Mouse (Mus musculus) adrenal gland, postnatal 14 days (tissue): Measurements from ENCODE around the gene Rora. TPM values are rescaled to one million over a fixed set of nuclear protein-coding genes. Genes with fewer than 3 reads are reported as not detected.

ENCODE experiments used
- DNase-seq: peaks from one replicate; pipeline ENCODE4 v3.0.0; 2021; ENCODE audit warnings: mixed read lengths
- long read RNA-seq, 2 experiments: library from polyadenylated mRNA; stranded (forward); transcript quantifications; one replicate each; pipeline ENCODE4 v2.0.0; 2021
- total RNA-seq: library from RNA; stranded (reverse); gene quantifications from 2 replicates; pipeline ENCODE4 v1.2.3, GENCODE M21; 2021

Gene Rora
- 50.1 and 56.5 TPM in 2 replicates for total RNA-seq
- long read RNA-seq, experiment 1, transcript Rora-202 (10 exons, 2,591 nt): major isoform, 23 of 49 reads
- long read RNA-seq, experiment 1, partial matches to known transcripts: 13 of 49 reads
- long read RNA-seq, experiment 1, other reads (novel, unspliced or antisense): 13 of 49 reads
- long read RNA-seq, experiment 2, transcript Rora-202 (10 exons, 2,591 nt): major isoform, 20 of 41 reads
- long read RNA-seq, experiment 2, partial matches to known transcripts: 7 of 41 reads
- long read RNA-seq, experiment 2, other reads (novel, unspliced or antisense): 12 of 41 reads

DNA sequence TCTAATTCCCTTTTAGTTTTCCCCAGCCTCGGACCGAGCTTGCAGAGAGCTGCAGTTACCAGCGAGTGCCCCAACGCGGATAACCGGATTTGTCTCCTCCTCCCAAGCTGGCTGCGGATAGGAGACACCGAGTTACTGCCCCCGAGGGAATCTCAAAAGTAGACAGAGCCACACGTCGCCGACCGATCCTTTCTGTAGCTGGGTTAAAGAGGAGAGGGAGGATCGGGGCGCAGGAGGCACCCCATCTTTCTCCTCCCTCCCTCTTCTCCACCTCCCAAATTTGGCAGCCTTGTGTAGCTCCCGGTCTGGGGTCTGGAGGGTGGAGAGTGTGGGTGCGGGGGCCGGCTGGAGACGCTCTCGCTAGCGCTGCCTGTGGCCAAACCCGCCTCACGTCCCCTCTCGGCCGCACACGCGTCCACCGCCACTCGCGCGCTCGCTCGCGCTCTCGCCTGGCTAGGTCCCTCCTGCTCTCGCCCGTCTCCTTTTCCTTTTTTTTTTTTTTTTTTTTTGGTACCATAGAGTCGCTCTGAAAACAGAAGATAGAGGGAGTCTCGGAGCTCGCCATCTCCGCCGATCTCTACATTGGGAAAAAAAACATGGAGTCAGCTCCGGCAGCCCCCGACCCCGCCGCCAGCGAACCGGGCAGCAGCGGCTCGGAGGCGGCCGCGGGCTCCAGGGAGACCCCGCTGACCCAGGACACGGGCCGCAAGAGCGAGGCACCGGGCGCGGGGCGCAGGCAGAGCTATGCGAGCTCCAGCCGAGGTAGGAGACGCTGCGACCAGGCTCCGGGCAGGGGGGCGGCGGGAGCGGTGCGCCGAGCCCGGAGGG lies at the start of gene Rora:
TSS of gene Rora (plus strand) at position 576 of the 828 bp plus-strand sequence.
- DNase-seq: peak; percentile 87

DNA sequence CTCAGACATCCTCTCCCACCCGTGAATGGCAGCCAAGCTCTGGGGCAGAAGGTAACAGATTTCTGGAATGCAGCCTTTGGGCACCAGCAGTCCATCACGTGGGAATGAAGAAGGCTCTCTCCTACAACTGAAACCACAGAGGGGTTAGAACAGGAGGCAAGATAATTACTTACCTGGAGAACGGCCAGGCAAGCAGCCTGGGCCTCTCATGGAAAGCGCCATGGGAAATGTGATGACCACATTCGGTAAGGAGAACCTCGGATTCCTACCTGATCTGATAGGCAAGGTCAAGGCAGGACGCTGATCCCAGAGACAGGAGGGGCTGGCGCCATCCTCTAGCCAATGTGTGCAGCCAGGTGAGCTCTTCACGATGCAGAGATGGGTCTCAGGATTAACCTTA lies 39.6 kb upstream of the Rora start:
- no peak for DNase-seq

DNA sequence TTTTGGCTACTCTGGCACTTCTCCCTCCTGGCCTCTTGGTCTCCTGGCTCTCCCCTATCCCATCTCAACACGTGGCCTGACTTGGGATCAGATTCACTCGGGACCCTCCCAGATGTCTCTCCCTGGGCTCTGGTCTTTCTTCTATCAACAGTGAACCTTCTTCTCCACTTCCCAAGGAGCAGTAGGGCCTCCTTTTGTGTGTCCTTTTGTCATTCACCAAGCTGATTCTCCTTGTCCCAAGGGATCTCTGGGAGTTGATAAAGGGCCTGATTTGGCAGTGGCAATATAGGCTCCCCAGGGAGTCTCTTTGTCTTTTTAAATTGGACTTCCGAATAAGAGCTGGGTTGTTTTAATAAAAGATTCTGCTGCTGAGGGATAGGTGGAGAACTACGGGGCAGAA lies 36.5 kb upstream of the Rora start:
- DNase-seq: no peak

DNA sequence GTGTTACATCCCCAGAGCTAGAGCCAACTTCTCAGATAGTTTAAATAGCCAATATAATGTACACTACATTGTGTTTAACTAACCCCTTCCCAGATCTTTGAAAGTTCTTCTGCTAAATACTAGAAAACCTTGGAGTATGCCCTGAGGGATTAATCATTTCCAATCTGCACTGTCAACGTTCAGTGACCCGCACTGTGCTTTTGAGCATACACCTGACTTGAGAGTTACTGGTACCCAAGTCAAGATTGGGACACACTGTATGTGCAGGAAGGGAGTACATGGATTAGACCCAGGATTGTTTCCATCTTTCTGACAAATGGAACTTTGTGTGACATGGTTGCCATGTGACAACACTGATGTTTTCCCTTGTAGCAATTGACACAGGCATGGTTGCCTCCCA lies 33.5 kb upstream of the Rora start:
- DNase-seq: no peak

DNA sequence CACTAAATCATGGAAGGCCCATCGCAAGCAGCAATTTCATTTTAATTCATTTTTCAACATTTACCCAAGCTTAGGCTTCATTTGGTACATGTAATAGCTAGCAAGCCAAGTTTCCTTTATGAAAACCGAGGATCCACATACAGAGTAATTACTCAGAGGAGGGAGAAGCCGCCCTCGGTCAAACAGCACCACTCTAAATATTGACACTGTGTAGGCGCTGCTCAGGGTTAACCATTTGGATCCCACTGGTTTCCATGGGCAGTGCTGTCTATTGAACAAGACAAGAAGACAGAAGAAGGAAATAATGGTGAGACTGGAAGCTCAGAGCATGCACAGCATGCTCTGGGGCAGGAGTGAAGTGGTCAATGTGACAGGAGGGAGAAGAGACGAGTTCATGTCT lies 33.1 kb upstream of the Rora start:
- no peak for DNase-seq

DNA sequence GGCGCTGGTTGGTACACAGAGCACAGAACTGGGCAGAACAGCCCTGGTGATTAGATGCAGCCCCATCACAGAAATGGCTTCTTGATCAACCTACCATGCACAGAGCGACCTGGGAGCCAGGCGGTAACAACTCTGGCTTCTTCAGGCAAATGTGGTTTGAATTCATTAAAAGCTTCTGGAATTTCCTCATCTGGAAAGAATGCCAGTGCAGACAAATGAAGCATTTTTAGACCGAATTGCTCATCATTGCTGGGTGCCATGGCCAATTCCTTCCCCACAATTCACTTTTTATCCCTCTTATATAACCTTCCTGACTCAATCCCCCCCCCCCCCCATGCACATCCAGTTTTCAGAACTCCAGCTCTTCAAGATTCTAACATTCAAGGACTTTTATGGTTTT lies 28.6 kb upstream of the Rora start:
- no peak for DNase-seq

DNA sequence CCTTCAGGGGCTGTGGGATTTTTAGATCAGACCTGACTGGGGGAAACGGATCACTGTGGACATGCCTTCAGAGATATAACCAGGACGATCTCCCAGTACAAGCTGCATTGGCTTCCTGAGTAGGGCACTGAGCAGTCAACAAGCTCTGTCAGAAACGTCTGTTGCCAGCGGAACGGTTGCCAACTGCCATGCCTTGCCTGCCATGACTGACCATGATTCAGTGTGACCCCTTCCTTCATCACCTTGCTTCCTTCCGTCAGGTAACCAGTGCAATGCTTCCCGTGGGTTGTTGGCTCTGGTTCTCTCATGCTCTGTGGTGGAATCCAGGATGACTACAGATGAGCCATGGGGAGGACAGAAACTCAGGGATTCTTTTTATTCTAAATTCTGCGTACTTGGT lies 16.3 kb upstream of the Rora start:
- DNase-seq: no peak

DNA sequence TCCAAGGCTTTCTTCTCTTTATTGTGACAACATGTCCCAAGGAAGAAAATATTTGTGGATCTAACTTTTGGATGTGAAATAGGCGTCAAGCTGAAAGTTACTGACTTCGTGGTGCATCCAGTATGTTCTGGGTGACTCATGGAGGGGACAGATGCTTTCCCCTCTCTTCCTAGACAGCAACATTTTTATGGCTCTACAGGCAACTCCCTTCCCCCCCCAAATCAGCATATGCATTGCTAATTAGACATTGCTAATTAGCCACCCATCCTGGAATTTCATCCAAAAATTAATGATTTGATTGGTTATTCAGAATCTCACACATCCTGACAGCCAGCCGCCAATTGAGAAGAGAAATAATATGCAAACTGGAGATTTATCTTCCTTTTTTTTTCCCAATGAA lies 12.5 kb upstream of the Rora start:
- no peak for DNase-seq

DNA sequence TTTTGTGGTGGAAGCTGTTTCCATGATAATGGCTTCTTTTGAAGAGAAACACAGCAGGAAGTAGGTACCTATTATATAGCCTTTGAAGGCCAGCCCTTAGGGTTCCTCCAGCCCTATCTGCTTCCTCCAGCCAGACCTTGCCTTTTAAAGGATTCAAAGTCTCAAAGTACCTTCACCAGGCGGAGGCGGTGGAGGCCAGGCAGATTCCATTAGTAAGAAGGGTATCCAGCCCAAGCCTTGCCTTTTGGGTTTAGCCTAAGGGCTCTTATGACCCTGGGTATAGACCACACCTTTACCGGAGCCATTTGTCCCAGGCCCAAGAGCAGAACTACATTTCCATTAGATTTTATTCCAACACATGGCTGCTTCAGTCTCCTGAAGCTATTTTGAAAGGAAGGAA lies 5.5 kb upstream of the Rora start:
- DNase-seq: no peak

DNA sequence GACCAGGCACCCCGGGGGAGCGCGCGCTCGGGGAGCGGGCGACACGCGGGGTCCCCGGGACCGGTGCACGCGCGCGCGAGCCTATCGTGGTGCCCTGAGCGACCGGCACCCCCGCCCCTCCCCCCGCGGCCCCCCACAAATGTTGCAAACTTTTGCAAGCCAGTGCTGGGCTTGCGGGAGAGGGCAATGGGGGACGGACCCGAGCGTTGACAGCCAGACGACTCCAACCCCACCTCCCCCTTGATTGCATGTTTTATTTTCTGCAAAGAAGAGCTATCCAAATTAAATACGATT lies 400 bp downstream of the Rora start:
- peak; percentile 55 for DNase-seq

DNA sequence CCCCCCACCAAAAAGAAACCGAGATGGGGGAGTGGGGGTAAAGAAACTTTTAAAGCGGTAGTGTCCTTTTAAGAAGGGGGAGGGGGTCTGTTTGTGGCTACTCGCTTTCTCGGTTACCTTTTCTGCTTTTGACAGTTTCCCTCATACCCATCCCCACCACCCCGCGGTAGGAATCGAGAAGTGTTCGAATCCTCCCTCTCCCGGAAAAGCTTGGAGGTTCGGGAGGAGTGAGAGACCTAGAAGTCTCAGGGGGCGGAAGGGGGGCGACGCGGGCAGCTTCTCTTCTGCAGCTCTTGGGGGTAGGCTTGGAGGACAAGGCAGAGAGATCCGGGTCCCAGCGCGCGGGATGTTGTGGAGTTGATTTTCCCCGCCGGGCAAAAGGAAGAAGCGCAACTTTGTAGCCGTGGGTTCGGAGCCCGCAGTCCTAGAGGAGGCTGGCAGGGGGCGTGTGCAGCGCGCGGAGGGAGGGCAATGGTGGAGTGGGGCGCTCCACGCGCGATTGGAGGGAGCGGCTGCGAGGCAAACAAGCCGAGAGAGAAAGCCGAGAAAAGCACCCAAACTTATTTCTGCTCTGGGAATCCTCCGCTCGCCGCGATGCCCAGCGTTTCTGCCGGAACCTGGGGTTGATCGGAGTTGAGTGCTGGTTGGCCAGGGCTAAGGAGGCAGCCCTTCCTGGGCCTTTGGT lies 889 bp downstream of the Rora start:
- DNase-seq: peak; percentile 72

DNA sequence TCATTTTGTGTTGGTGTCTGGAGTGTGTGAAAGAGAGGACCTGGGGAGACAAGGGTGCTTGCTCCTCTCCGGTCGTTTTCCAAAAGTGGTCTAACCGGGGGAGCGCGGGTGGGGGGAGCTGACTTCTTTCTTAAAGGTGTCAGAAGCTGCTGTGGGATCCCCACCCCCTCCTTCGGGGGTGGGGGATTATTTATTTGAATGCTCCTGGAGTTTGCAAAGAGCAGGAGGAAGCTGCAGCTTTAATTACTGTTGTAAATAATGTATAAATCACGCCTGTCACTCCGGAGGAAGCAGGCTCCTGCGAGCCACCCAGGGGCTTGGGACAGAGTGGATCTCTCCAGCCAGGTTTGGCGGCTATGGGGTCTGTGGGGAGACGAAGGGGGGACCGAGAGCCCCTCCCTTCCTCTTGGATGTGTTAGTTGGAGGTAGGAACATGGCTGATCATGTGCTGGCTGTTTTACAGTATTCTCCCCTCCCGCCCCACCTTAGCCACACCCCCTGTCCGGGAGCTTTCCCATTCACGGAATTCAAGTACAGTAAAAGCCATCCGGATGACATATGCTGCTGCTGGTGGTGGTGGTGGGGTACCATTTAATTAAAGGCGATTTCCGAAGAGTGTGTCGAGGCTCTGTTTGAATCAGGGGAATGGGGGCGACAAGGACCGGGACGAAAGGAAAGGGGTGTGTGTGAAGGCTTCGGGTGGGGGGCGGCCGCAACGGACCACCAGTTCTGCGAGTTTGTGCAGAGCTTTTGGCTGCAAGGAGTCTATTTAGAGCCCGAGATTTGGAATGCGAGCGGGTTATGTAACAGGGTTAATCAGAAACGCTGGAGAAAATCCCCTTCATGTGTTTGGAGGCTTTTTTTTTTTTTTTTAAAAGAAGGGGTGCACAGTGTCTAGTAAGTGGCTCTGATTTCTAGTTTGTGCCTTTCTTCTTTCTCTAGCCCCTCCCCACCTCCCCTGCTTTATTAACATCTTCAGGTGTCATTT lies 1.7 kb downstream of the Rora start:
- peak; percentile 86 for DNase-seq

DNA sequence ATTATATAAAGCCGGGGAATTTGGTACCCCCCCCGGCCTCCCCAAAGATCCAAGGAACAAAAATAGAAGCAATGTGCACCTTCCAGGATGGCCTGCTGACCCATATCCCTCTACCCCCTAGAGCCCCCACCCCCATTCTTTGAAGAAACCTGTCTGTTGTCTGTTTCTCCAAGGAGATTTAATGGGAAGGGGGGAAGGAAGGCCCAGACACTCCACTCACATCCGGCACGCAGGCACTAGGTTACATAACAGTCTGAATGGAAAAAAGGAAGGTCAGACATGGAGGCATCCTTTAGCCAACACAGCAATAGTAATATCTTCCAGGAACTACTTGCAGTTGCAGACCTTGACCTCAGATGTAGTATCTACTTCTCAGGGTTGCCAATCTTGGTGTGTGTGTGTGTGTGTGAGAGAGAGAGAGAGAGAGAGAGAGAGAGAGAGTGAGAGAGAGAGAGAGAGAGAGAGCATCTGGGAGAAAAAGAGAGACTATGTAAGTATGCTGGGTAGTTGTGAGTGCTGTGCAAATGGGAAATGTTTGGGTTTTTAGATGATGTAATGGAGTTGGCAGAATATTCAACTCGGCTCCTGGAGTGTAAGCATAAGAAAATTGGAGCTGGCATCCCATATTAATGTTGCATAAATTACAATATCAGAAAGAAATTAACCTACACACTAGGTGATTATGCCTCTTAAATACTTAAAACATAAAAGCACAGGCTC lies 2.6 kb downstream of the Rora start:
- DNase-seq: peak; percentile 52

DNA sequence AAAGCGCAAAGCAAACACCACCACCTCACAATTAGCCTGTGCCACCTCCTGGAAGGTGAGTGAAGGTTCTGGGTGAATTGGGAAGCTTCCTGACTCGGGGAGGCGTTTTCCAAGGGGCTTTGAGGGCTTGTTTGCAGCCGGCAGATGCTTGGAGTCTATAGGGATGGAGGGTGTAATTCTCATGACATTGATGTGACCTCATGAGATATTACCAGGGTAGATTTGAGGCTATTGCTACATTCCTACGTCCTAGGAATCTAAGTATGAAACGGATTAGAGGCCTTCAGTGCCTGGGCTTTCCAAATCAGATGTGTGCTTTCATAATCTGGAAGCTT lies 3.2 kb downstream of the Rora start:
- DNase-seq: no peak

DNA sequence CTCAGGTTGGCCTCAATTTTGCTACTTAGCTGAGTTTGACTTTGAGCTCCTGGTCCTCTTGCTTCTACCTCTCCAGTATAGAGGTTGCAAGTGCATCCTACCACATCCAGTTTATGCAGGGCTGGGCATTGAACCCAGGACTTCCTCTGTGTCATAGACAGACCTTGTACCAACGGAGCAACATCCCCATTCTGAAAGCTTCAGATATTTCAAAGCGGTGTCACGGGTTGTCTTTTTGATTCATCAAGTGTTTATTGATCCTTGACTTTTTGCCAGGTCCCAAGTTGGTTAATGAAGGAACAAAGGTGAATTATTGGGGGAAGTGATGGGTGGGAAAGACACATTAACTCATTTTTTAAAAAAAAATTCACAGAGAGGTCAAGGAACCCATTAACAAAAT lies 17.1 kb downstream of the Rora start:
- no peak for DNase-seq

DNA sequence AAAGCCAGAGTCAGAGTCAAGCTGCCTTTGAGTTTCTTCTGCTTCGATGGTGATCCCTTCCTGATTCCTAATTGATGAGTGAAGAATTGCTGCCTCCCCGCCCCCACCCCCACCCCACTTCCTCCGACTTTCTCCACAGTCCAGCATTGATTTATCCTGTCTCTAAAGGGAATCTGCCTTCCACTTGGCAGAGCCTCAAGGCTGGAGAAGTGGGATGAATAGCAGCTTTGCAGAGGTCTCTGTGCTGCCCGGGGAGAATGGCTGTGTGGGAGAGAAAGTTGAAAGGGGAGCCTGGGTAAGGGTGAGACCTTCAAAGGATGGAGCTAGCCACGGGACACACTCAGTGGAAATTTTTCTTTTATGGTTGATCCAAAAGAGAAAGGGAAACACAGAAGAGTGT lies 18.9 kb downstream of the Rora start:
- DNase-seq: peak; percentile 68

DNA sequence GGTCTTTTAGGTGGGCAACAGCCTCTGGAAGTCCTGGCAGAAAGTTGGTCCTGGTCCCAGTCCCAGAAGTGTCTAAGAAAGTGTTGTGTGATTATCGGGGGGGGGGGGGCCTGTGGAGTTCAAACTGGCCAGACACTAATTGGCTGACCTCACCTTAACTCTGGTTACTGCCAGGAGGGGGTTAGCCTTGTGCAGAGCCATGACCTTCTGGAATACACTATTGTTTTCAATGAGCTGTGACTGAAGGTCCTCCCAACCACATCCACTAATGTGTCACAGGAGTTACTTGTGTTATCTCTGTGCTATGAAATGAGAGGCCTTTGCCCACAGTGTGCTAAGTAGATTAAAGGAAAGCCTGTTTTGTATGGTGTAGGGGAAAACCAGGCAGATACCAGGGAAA lies 19.6 kb downstream of the Rora start:
- DNase-seq: peak; percentile 53

DNA sequence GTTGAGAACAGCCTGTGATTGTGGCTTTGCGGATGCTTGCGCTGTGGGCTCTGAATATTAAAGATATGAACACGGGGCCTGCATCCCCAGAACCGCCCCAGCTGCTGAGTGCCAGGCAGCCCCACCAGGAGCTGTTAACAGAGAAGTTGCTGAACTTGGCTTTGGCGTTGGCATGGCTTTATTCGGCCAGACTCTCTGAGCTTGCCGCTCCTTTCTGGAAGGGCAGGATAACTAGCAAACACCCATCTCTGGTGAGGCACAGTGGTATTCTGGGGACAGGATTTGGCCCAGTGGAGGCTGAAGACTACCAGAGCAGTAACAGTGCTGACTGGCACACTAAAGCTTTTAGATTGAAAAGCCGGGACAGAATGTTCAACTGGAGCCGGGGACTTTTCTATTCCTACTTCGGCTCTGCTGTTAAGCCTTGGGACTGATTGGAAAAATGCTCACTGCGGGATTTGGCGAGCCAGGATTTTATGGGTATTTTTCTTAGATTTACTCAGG lies 26.3 kb downstream of the Rora start:
- DNase-seq: no peak

DNA sequence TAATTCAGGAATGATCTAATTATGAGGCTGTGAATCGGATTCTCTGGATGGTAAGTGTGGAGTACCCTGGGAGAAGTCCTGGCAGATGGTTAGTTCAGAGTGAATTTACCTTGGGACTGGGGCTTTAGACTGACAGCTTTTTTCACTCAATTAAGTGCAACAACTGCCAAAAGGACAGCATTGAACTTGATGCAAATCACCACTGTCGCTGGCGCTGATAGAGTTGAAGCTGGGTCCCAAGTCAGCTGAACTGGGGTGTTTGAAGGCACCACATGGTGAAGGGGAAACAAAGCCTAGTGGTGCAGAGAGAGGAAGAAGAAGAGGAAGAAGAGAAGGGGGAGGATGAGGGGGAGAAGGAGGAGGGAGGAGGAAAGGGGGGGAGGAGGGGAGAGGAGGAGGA lies 30.4 kb downstream of the Rora start:
- no peak for DNase-seq

DNA sequence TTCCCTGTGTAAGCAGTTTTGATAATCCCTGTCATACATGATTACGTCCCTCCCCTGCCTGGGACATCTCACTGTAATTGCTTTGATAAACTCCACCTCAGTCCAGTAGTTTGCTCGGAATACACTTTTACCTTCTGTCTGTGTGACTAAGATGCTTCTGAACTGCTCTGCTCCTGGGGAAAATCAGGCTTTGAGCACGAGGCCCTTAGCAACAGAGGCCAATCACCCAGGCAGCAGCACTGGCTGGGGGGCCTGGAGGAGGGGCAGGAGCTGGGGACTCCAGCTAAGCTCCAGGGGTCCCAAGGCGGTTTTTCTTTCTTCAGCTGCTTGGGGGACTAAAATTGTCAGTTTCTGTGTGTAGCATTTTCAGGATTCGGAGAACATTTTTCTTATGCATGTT lies 32.0 kb downstream of the Rora start:
- no peak for DNase-seq

DNA sequence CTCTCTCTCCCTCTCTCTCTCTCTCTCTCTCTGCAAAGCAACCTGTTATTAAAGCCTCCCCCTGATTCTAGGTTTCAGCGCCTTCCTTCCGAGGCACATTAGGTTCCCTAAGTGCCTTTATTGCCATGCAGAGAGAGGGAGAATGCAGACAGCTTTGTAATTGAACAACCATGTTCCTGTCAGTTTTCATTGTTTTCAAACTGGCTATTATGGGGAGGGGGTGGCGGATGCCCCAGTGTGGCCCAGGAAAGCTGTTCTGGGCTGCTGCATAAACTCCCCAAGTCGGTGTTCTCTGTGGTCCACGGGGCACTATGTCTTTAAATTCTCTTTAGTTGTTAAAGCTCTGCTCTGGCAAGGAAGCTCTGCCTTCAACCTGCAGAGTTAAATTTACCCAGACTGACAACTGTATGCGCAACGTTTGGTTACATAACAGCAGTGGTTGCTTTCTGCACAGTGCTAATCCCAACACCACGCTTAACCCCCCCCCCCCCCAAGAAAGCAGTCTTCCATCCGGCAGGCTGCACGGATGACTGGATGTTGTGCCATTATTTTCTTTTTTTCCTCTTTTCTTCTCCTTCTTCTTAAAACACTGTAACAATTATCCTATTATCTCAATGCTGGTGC lies 33.8 kb downstream of the Rora start:
- DNase-seq: no peak
